Mouse (Mus musculus) thymus, adult 2 months (tissue): ENCODE measurements around the gene Cdh22. TPM values are rescaled to one million over a fixed set of nuclear protein-coding genes. Genes with fewer than 3 reads are reported as not detected.

Source experiments
- DNase-seq: peaks from one replicate; pipeline ENCODE4 v3.0.0; 2021
- H3K27ac ChIP-seq: fragments of 200-500 bp; 2 replicates; pipeline ENCODE4 v1.5.1; 2012; ENCODE audit warnings: low read length, control low read depth; ENCODE audit not compliant: control insufficient read depth, insufficient read depth
- H3K27me3 ChIP-seq: fragments of 200-500 bp; 2 replicates; pipeline ENCODE4 v1.6.1; 2012; ENCODE audit warnings: mild to moderate bottlenecking, low read length, moderate library complexity, mixed read lengths; ENCODE audit not compliant: control insufficient read depth, insufficient read depth
- H3K36me3 ChIP-seq: fragments of 200-500 bp; 2 replicates; pipeline ENCODE4 v1.6.1; 2012; ENCODE audit warnings: mild to moderate bottlenecking, low read length, moderate library complexity; ENCODE audit not compliant: control insufficient read depth, insufficient read depth
- H3K4me1 ChIP-seq: fragments of 200-500 bp; replicated peaks from 2 replicates; pipeline ENCODE4 v1.6.1; 2012; ENCODE audit warnings: low read length; ENCODE audit not compliant: control insufficient read depth, insufficient read depth
- H3K4me3 ChIP-seq: fragments of 200-500 bp; 2 replicates; pipeline ENCODE4 v1.5.1; 2012; ENCODE audit warnings: mild to moderate bottlenecking, low read length, control low read depth, moderate library complexity; ENCODE audit not compliant: control insufficient read depth, insufficient read depth
- CTCF ChIP-seq: fragments of 200-500 bp; IDR thresholded peaks from 2 replicates; pipeline ENCODE4 v1.5.1; 2012; ENCODE audit warnings: mild to moderate bottlenecking, control low read depth, low read length, moderate library complexity, borderline replicate concordance; ENCODE audit not compliant: control insufficient read depth, poor library complexity, insufficient read depth; ENCODE audit errors: extremely low read depth
- POLR2A ChIP-seq: fragments of 200-500 bp; IDR thresholded peaks from 2 replicates; pipeline ENCODE4 v1.6.1; 2012; ENCODE audit warnings: mild to moderate bottlenecking, low read length, control low read depth, moderate library complexity; ENCODE audit not compliant: control insufficient read depth, poor library complexity, insufficient read depth; ENCODE audit errors: extremely low read depth
- WGBS: fragments of 180-500 bp; shearing (Covaris S2); methylation state at CpG from one replicate; pipeline ENCODE4 v1.1.7; 2018; 5-methylcytosine and 5-hydroxymethylcytosine counted together
- polyA plus RNA-seq: library from polyadenylated mRNA; depleted of rRNA; stranded (reverse); fragments of >200 nt; gene quantifications from 2 replicates; pipeline ENCODE4 v1.2.3, GENCODE M21; 2012

Cdh22 gene
- polyA plus RNA-seq, 1 experiment, result 1.2 TPM

GRCm38 (mm10) chr2:165187648-165188380 is 46.8 kb downstream of the Cdh22 start:
- no peaks in the 10 kb centered on the region for H3K4me1 ChIP-seq
- no peak overlapping the region for H3K27ac ChIP-seq
- DNase-seq, result no peak
- no peaks in the 10 kb centered on the region for H3K27me3 ChIP-seq
- WGBS, result 82% methylated on average over 9 of the region's 9 CpGs
- no peaks in the 10 kb centered on the region for H3K36me3 ChIP-seq
- H3K4me3 ChIP-seq, result no peak overlapping the region
- TF ChIP-seq POLR2A, result no peak
- TF ChIP-seq CTCF, result no peak

- Histone ChIP-seq H3K4me3 (no peak overlapping the region), H3K36me3 (no peaks in the 10 kb centered on the region), H3K27me3 (no peaks in the 10 kb centered on the region; the same call in 1 of the 2 replicates), H3K27ac (no peak overlapping the region), H3K4me1 (peaks cover under 1% of the 10 kb centered on the region)
- no peak for DNase-seq
- TF ChIP-seq CTCF, result no peak
- TF ChIP-seq POLR2A, result no peak
- WGBS, result 54% methylated on average over 9 of the region's 9 CpGs
Measured at GRCm38 (mm10) chr2:165184015-165184633, 50.5 kb downstream of the Cdh22 start.

GRCm38 (mm10) chr2:165182085-165182976 is 52.3 kb downstream of the Cdh22 start:
- no peak overlapping the region for H3K27ac ChIP-seq
- 57% methylated on average over 11 of the region's 11 CpGs for WGBS
- H3K36me3 ChIP-seq, result no peaks in the 10 kb centered on the region
- DNase-seq, result no peak
- no peak overlapping the region for H3K4me3 ChIP-seq
- TF ChIP-seq POLR2A (no peak), CTCF (no peak)
- peaks cover 4% of the 10 kb centered on the region for H3K4me1 ChIP-seq
- no peaks in the 10 kb centered on the region; the same call in 1 of the 2 replicates for H3K27me3 ChIP-seq

- no peaks in the 10 kb centered on the region for H3K36me3 ChIP-seq
- peaks cover 4% of the 10 kb centered on the region for H3K4me1 ChIP-seq
- no peaks in the 10 kb centered on the region; the same call in 1 of the 2 replicates for H3K27me3 ChIP-seq
- no peak overlapping the region for H3K4me3 ChIP-seq
- DNase-seq, result peak; percentile 5
- no peak overlapping the region for H3K27ac ChIP-seq
- no peak for TF ChIP-seq POLR2A
- 13% methylated on average over 10 of the region's 10 CpGs for WGBS
Measured at GRCm38 (mm10) chr2:165179231-165179630, 55.4 kb downstream of the Cdh22 start.

- peaks cover 4% of the 10 kb centered on the region for H3K4me1 ChIP-seq
- no peaks in the 10 kb centered on the region; the same call in 1 of the 2 replicates for H3K27me3 ChIP-seq
- TF ChIP-seq POLR2A, result no peak
- no peak for TF ChIP-seq CTCF
- WGBS, result 42% methylated on average over 9 of the region's 9 CpGs
- H3K27ac ChIP-seq, result no peak overlapping the region
- no peak for DNase-seq
- no peak overlapping the region for H3K4me3 ChIP-seq
- H3K36me3 ChIP-seq, result no peaks in the 10 kb centered on the region
Measured at GRCm38 (mm10) chr2:165176965-165177364, 57.7 kb downstream of the Cdh22 start.

GRCm38 (mm10) chr2:165166664-165167435 is 67.8 kb downstream of the Cdh22 start:
- H3K27me3 ChIP-seq, result no peaks in the 10 kb centered on the region
- no peaks in the 10 kb centered on the region for H3K36me3 ChIP-seq
- TF ChIP-seq CTCF (no peak), POLR2A (no peak)
- DNase-seq, result no peak
- 15% methylated on average over 17 of the region's 18 CpGs for WGBS
- H3K27ac ChIP-seq, result no peak overlapping the region; the same call in 1 of the 2 replicates
- no peak overlapping the region for H3K4me3 ChIP-seq
- H3K4me1 ChIP-seq, result peaks cover 20% of the 10 kb centered on the region
